Mouse (Mus musculus): Measurements from ENCODE around the gene Ranbp3.
"Not testable (repeated sequence)": the region's sequence is repeated elsewhere in the genome, so short reads cannot be mapped to it uniquely, and the experiment has no call there.

Ranbp3 gene

DNA sequence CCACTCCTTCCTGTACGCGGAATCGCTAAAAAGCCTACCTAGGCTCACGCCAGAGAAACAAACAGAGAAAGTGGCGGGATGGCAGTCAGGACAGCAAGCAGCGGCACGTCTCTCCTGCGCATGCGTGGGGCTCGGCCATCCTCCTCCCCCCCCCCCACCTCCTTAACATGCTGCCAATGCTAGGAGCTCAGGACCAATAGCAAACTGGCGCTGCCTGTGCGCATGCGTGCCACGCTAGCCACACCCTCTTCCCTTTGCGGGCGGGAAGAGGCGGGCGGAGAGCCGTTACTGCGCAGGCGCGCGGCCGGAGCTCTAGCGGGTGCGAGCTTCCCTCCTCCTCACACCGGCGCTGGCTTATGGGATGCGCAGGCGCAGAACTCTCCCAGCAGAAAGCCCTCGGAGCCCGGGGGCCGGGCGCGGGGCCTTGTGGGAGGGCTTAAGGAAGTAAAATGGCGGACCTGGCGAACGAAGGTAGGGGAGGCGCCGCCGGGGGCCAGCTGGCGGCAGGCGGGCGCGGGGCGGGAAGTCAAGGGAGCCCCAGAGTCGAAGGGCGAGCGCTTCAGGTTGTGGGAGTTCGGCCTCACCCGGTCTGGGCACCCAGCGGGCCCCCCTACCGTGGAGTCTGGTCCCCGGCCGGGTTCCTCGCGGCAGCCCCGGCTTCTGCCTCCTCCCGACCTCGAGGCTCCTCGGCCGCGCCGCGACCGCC is at the start of gene Ranbp3:
Gene Ranbp3, plus strand, starts transcription at position 354 of the 706 bp plus-strand sequence.
- DNase-seq (ENCODE audit: inconsistent age in 2 of 2, low spot score in 1 of 2), result peak; percentile 100

DNA sequence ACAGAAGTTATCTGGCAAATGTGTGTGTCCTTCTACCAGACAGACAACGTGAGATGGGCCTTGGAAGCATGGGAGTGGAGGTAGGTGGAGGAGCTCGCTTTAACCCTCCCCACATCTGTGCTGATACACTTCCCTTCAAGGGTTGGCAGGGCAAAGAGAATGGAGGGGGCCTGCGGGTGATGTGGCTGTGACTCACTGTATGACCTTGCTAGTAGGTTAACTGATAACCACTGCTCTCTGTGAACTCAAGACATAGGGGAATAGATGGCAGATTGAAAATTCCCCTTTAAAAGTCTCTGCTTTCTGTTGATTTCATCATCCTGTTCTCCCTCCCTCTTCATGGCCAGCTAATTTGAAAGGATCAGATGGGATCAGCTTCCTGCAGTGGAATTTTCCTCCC is 47.6 kb upstream of the Ranbp3 start:
- DNase-seq (ENCODE audit: inconsistent age in 2 of 2, low spot score in 1 of 2), result peak; percentile 87 to 94

DNA sequence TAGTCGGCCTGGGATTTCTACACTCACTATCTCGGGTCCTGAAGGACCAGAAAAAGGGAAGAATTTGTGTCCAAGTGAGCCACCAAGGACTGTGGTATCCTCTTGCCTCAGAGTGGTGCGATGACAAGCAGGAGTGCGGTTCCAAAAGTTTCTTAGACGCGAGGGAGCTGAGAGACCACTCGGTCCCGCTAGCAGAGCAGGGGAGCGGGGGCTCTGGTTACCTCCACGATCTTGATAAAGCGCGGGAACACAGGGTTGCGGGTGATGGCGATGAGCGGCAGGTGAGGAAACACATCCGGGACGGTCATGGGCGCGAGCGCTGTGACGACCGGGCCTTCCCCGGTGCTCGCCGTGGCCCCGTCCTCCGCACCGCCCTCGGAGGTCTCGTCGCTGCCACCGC is 46.8 kb upstream of the Ranbp3 start:
- DNase-seq (ENCODE audit: inconsistent age in 2 of 2, low spot score in 1 of 2), result no peak

DNA sequence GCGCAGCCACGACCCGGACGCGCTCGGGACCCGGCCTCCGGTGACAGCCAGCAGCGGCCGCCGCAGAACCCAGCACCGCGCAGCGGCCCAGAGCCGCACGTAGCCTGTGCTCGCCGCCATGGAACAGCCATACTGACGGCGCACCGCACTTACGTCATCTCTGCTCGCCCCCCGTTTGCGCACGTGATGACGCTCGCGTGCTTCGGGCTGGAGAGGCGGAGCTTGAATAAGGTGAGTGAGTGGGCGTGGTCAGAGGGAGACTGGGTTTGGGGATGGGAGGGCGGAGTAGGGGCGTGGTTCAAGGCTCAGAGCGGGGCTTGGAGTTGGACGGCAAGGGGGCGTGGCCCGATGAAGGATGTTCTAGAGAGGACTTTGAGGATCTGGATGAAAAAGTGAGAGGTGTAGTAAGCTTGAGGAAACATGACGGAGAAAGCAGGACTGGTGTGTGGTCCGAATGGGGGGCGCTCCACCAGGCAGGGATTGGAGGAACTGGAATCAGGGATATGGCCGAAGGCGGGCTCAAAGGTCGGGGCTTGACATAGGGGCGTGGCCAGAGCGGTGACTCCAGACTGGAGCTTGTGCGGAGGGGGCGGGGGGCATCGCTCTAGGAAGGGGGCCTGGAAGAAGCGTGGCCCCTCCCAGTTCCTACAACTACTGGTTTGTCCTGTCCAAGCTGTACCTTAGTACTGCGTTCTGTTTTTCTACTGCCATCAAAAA is 46.2 kb upstream of the Ranbp3 start, which contains the start of gene Lonp1:
Gene Lonp1, minus strand, starts transcription at position 134 of the 717 bp plus-strand sequence.
- peak; percentile 98 to 99 for DNase-seq (ENCODE audit: inconsistent age in 2 of 2, low spot score in 1 of 2)

DNA sequence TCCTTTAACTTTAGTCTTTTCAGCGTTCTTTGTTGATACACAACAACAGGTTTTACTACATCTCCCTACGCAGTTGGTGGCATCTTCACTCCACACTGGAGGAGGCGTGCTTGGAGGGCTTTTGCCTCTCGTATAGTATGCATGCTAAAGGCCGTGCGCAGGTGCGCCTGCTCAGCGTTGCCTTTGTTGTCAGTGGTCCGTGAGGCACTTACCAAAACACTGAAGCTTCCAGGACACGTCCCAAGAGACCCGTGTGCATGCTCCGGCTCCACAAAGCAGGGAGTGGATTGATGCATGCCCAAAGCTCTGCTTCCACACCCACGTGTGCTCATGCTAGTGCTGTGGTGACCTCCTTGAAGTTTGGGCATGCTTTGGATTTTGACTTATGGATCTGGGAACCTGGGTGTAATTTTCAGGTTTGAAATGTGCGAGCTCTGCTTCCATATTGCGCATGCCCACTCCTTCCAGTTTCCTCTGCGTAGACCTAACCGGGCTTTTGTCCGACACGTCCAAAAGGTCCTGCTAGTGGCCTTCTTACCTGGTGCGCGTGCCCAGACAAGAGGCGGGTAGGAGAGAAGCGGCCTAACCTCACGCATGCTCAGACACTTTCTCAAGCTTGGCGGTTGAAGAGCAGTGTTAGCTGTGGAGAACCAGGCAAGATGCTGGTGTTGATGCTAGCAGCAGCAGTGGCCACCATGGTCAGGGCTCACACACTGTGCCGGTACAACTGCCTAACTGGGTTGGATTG is 45.4 kb upstream of the Ranbp3 start, which contains the start of gene Catsperd:
Gene Catsperd, plus strand, starts transcription at position 614 of the 748 bp plus-strand sequence.
- peak; percentile 63 to 84 for DNase-seq (ENCODE audit: inconsistent age in 2 of 2, low spot score in 1 of 2)

DNA sequence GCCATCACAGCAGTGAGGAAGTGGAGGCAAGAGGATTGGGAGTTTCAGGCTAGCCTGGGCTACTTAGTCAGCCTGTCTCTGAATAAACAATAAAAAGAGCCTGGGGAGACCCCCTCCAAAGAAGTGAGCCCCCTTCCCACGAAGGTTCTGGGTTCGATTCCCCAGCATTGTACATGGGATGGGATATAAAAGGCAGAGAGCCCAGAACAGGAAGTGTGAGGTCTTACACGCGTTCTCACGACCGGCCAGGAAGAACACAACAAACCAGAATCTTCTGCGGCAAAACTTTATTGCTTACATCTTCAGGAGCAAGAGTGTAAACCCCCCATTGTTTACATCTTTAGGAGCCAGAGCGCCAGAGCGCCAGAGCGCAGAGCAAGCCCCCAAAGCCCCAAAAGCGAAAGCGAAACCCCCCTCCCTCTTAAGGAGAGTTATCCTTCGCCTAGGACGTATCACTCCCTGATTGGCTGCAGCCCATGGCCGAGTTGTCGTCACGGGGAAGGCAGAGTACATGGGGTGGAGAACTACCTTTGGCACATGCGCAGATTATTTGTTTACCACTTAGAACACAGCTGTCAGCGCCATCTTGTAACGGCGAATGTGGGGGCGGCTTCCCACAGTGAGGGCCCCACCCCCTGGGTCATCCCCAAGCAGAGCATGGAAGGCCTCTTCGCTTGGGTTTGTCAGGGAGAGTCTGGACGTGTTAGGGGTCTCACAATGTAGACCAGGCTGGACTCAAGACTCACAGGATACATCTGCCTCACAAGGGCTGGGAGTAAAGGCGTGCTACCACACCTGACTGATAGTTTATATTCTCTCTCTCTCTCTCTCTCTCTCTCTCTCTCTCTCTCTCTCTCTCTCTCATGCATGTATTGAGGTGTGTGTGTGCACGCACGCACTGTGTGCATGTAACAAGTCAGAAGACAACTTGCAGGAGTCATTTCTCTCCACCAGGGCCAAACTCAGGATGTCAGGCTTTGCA is 43.0 kb upstream of the Ranbp3 start:
- not testable (repeated sequence) for DNase-seq (ENCODE audit: inconsistent age in 2 of 2, low spot score in 1 of 2)

DNA sequence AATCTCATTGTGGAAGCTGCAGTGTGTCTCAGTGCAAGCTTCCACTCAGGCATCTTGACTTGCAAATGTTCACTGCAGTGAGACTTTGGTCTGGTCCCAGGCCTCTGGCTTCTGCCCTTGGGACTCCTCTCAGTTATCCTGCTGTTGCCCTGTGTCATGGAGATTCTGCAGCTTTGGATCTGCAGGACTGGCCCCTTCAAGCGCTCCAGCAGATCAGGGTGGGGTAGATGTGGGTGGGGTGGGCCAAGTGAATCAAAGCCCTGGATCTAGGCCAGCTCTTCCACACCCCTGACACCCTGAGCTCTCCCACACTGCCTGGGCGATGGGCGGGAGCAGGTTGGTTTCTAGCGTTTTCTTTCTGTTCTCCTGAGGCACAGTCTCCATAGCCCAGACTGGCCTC is 41.3 kb upstream of the Ranbp3 start:
- DNase-seq (ENCODE audit: inconsistent age in 2 of 2, low spot score in 1 of 2), result no peak

DNA sequence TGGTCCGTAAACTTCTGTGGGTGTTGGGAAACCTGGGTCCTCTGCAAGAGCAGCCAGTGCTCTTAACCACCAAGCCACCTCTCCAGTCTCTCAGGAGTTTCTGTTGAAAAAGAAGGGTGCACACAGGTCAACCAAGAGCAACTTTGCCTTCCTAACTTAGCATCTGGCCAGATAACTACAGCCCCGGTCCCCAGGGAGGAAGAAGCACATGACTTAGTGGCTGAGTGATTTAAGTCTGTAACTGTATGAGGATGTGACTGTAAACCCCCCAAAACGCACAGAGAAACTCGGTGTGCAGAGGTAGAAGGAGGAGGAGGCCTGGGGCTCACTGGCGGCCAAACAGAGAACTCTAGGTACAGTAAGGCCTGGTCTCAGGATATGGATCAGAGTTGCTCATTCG is 39.1 kb upstream of the Ranbp3 start:
- DNase-seq (ENCODE audit: inconsistent age in 2 of 2, low spot score in 1 of 2), result peak in 1 of 2 experiments; percentile 31

DNA sequence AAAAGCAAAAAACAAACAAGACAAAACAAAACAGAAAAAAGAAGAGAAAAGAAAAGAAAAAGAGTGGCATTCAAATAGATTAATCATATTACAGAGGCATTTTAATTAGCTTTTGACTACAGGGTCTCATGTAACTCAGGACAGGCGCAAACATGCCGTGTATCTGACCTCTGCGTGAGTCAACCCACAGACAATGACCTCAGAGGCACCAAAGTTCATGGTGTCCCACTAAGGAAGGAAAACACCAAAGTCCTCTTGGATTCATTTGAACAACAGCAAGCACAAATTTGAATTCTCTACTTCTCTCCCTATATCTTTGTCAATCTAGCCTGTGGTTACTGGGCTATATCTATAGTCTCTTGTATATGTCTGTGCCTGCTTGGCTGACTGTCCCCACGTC is 29.9 kb upstream of the Ranbp3 start:
- DNase-seq (ENCODE audit: inconsistent age in 2 of 2, low spot score in 1 of 2), result peak in 1 of 2 experiments; percentile 31

DNA sequence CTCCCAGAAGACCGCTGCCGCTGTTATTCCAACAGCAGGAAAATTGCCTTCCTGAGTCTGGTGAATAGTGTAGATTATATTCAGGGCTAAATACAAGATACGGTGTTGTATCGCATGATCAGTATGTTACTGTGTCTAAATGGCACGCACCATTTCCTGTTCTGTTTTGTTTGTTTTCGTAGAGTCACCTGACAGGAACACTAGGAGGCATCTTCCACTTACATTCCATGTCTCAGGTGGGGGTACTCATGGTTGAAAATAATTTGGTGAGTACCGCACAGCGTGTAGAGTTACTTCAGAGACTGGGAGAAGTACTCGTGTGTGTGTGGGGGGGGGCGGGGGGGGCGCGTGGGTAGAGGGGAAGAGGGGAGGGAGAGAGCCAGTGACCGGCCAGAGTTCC is 25.5 kb upstream of the Ranbp3 start:
- no peak for DNase-seq (ENCODE audit: inconsistent age in 2 of 2, low spot score in 1 of 2)

DNA sequence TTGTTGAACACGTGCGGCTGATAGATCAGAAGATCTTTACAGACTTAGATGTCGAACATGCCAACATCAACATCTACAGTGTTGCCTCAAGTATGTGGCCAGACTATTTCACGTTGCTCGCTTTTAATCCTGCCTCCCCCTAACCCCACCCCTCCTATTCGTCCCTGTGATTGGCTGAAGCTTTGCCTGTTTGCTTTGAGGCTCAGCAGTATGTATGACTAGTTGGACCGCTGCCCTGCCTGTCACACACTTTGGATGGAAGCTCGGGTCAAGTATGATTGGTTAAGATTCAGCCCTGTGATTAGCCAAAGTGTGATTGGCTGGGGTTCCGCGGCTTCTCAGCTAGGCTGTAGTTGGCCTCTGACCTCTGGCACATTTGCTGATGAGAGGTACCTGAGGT is 21.3 kb upstream of the Ranbp3 start:
- DNase-seq (ENCODE audit: inconsistent age in 2 of 2, low spot score in 1 of 2), result no peak

DNA sequence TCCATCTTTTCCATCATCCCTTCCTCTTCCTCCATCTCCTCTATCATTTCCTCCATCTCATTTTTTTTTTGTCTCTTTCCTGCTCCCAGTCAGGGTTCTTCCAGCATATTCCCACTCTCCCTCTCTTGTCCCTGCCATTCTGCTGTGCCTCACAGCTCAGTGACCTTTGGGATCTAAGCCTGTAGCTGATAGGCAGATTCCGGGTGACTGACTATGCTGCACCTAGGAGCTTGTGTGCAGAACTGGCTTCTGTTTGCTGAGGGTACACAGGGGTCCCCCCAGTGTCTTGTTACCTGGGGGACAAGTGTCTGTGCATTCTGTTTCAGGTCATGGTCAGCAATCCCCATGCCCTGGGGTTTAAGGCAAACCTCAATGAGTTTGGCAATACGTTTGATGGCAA is 18.3 kb upstream of the Ranbp3 start:
- peak; percentile 31 to 64 for DNase-seq (ENCODE audit: inconsistent age in 2 of 2, low spot score in 1 of 2)

DNA sequence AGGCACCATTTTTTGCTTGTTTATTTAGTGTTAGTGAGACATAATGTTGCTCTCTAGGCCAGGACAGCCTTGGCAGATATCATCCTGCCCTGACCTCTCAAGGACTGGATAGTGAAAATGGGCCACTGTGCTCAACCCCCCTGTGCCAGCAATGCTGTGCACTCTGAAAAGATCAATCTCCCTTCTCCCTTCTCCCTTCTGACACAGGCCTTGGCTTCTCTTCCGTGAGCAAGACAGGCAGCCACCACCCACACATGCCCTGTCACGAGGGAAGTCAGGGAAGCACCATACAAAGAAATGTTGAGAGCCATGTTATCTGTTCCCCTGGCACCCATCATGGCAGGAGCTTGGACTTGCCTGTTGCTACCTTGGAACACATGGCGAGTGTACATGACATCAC is 17.8 kb upstream of the Ranbp3 start:
- peak; percentile 68 to 83 for DNase-seq (ENCODE audit: inconsistent age in 2 of 2, low spot score in 1 of 2)

DNA sequence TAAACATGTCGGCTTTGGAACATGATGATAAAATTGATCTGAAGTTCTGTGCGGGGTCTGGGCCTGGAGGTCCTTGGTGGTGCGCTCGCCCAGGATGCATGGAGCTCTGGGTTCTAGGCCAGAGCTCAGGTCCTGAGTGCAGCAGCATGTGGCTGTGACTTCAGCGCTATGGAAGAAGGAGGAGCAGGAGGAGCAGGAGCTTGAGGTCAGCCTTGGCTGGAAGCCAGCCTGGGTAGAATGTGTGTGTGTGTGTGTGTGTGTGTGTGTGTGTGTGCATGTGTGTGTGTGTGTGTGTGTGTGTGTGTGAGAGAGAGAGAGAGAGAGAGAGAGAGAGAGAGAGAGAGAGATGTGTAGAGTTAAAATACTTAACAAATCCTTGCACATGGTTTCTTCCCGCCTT is 16.9 kb upstream of the Ranbp3 start:
- DNase-seq (ENCODE audit: inconsistent age in 2 of 2, low spot score in 1 of 2), result no peak

DNA sequence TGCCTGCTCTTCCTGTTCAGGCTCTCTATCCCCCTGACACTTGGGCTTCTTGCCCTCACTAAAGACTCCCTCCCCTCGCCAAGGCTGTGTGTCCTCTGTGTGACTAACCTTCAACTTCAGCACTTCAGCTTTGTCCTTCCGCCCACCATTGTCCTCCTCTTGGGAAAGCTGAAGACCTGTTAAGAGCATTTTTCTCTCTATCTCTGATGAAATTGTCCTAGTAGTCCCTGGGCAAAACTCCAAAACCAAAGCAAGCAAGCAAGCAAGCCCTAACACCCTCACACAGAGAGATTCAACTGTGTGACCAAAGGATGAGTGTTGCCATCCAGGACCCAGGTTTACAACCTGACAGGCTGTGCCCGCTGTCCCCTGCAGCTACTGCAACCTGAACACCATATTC is 9.4 kb upstream of the Ranbp3 start:
- peak in 1 of 2 experiments; percentile 65 for DNase-seq (ENCODE audit: inconsistent age in 2 of 2, low spot score in 1 of 2)

DNA sequence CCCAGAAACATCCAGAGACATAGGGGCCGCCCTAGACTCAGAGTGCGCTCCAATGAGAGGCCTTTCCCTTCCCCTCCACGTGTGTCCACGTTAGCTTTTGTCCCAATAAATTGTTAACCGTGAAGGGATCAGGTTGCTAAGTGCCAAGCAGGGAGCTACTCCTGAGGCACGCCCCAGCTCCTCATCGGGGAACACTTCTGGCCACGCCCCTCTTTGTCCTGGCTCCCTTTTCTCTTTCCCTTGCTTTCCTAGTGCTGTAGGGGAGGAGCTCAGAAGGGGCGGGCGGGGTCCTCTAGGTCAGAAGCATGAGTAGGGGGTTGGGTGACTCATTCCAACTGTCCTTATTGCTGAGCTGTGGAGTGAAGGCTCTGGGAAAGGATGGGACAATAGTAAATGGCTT is 8.8 kb upstream of the Ranbp3 start:
- no peak for DNase-seq (ENCODE audit: inconsistent age in 2 of 2, low spot score in 1 of 2)

DNA sequence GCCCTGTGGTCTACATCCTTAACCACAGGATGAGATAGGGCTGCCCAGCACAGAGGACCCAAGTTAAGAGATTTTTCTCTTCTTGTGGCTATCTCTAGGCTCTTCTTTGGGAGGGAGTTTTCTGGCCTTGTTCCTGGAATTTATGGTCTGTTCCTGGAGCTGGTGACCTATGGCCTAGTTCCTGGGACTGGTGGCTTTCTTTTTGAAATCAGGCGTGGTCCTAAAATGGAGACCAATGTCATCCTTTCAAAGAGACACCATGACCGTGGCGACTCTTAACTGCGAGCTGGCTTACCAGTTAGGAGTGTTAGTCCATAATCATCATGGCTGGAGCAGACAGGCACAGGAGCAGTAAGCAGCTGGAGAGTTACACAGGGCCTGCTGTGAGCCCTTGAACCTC is 6.7 kb upstream of the Ranbp3 start:
- DNase-seq (ENCODE audit: inconsistent age in 2 of 2, low spot score in 1 of 2), result no peak

DNA sequence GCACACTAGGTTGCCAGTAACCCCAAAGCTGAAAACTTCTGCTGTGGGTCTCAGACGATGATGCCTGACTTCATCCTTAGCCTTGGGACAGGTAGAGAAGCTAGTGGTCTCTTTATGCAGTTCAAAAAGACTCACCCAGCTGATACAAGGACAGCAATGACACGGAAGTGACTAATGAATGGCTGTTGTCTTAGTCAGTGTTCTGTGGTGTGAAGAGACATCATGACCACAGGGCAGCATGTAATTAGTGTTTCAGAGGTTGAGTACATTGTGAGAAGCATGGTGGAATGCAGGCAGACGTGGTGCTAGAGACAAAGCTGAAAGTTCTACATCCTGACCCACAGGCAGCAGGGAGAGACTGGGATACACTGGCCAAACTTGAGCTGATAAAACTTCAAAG is 5.5 kb upstream of the Ranbp3 start:
- peak; percentile 45 to 80 for DNase-seq (ENCODE audit: inconsistent age in 2 of 2, low spot score in 1 of 2)

DNA sequence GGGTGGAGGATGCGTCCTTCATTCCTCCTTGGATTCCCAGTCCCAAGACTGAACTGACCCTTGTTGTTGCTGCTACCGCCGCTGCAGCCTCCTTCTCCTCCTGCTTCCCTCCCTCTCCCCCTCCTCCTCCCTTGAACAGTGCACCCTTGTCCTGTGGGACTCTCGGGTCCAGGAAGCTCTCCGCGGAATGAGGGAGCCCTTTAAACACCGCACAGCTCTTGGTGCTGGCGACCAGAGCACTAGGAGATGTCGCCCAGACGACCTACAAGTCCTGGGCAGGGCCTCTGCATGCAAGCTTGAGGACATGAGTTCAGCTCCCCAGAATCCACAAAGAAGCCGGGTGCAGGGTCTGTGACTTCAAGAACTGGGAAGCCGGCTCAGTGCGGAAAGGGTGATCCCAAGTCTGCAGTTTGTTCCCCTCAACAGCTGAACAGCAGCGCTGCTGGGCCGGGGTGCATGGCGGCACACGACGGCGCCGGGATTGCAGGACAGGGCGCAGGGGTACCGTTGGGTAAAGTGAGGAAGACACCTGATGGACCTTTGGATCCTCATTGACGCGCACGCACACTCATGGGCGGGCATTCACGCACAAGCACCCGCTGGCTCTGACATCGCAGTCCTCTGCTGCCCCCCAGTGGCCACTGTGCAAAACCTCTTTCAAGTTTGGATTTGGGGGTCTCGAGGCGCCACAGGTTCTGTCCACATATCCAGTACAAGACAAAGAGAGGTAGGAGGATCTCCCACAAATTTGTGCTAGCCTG is 4.5 kb upstream of the Ranbp3 start:
- peak; percentile 86 to 95 for DNase-seq (ENCODE audit: inconsistent age in 2 of 2, low spot score in 1 of 2)

DNA sequence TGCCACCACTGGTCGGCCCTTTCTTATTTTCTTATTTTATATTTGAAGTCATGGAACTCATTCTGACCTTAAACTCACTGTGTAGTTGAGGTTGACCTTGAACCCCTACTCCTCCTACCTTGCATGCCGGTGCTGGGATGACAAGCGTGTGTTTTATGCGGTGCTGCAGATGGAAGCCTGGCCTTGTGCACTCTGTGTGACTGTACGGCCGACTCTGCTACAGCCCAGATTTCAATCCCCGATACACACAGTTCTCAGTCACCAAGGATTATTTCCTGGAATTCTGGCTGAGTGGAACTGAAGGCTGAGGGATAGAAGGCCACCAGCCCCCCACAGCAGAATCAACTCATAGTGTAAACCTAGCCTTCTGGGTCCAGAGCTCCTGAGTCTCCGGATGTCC is 3.3 kb upstream of the Ranbp3 start:
- DNase-seq (ENCODE audit: inconsistent age in 2 of 2, low spot score in 1 of 2), result peak in 1 of 2 experiments; percentile 77
